Mouse (Mus musculus): ENCODE data around the gene Nosip.

Nosip gene

GRCm38 (mm10) chr7:45035631-45036030 is 26.6 kb upstream of the Nosip start:
- DNase-seq (ENCODE audit: low spot score in 2 of 2): no peak

GRCm38 (mm10) chr7:45036702-45037101 is 25.5 kb upstream of the Nosip start:
- no peak for DNase-seq (ENCODE audit: low spot score in 2 of 2)

- peak; percentile 63 to 82 for DNase-seq (ENCODE audit: low spot score in 2 of 2)
These were observed 24.4 kb upstream of the Nosip start for GRCm38 (mm10) chr7:45037720-45038361.

- DNase-seq (ENCODE audit: low spot score in 2 of 2): no peak
These were observed 23.8 kb upstream of the Nosip start for GRCm38 (mm10) chr7:45038411-45038810.

- DNase-seq (ENCODE audit: low spot score in 2 of 2): no peak
These were observed 21.4 kb upstream of the Nosip start for GRCm38 (mm10) chr7:45040851-45041250.

GRCm38 (mm10) chr7:45043307-45043706 is 18.9 kb upstream of the Nosip start:
- no peak for DNase-seq (ENCODE audit: low spot score in 2 of 2)

GRCm38 (mm10) chr7:45045741-45046140 is 16.5 kb upstream of the Nosip start:
- DNase-seq (ENCODE audit: low spot score in 2 of 2): no peak

GRCm38 (mm10) chr7:45046853-45047350 is 15.3 kb upstream of the Nosip start:
- DNase-seq (ENCODE audit: low spot score in 2 of 2): no peak

- no peak for DNase-seq (ENCODE audit: low spot score in 2 of 2)
These were observed 14.7 kb upstream of the Nosip start for GRCm38 (mm10) chr7:45047491-45047890.

GRCm38 (mm10) chr7:45048001-45048890 is 14.0 kb upstream of the Nosip start:
- no peak for DNase-seq (ENCODE audit: low spot score in 2 of 2)

- DNase-seq (ENCODE audit: low spot score in 2 of 2): no peak
These were observed 13.1 kb upstream of the Nosip start for GRCm38 (mm10) chr7:45048923-45049657.

- DNase-seq (ENCODE audit: low spot score in 2 of 2): peak; percentile 25 to 41
These were observed 11.2 kb upstream of the Nosip start for GRCm38 (mm10) chr7:45050945-45051600.

GRCm38 (mm10) chr7:45051601-45051974 is 10.6 kb upstream of the Nosip start:
- no peak for DNase-seq (ENCODE audit: low spot score in 2 of 2)

- peak in 1 of 2 experiments; percentile 57 for DNase-seq (ENCODE audit: low spot score in 2 of 2)
These were observed 9.9 kb upstream of the Nosip start for GRCm38 (mm10) chr7:45052181-45052861.

GRCm38 (mm10) chr7:45052862-45053116 is 9.4 kb upstream of the Nosip start, which contains the start of gene Prr12:
TSS of gene Prr12 (minus strand) at chr7:45052881.
- no peak for DNase-seq (ENCODE audit: low spot score in 2 of 2)

- DNase-seq (ENCODE audit: low spot score in 2 of 2): peak; percentile 70 to 80
These were observed 8.9 kb upstream of the Nosip start for GRCm38 (mm10) chr7:45053117-45053930.

GRCm38 (mm10) chr7:45053931-45054510 is 8.2 kb upstream of the Nosip start:
- peak; percentile 91 to 98 for DNase-seq (ENCODE audit: low spot score in 2 of 2)

GRCm38 (mm10) chr7:45056329-45056971 is 5.8 kb upstream of the Nosip start:
- no peak for DNase-seq (ENCODE audit: low spot score in 2 of 2)

GRCm38 (mm10) chr7:45056972-45057348 is 5.3 kb upstream of the Nosip start:
- no peak for DNase-seq (ENCODE audit: low spot score in 2 of 2)
